ENCODE assay signal across 11 mouse cellular contexts in the genomic region with DNA sequence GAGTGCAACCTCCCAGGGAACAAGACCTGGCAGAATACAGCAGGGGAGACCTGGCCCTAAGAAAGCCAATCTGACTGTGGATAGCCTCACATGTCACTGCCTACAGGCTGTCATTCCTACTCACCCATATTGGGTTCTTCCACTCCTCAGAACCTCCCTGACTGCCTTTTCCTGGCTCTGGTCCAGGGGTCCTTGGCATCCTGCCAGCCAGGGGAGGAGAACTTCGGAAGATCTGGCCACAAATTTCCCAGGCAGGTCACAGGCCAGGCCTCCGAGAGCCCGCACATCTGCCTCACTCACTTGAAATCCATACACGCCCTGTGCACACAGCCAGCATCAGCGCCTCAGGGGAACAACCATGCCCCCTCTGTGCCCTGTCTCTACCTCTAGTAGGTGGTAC. TPM values are rescaled to one million over a fixed set of nuclear protein-coding genes. Genes with fewer than 3 reads are reported as not detected.
DNase-seq lines count a peak whose midpoint lies in the region; ATAC-seq and TF ChIP-seq lines count a peak whose summit lies in the region.
"Had no signal": no experiment of that assay in that cellular context is flagged by ENCODE, and none has a peak within 500 bp of the region (broad histone marks: within the 10 kb centered on the region; RNA-seq: fewer than 3 reads in every experiment).

No protein-coding gene starts in this region.

- no peaks in the 10 kb centered on the region for H3K27me3 ChIP-seq in liver, postnatal 0 days (ENCODE audit: insufficient read depth, low read length)
- no peaks in the 10 kb centered on the region; the same call in 1 of the 2 replicates for H3K27me3 ChIP-seq in liver, embryonic 11.5 days (replicated peaks; ENCODE audit: control insufficient read depth, insufficient read depth, low read length)
- no peaks in the 10 kb centered on the region for H3K27me3 ChIP-seq in lung, embryonic 15.5 days
- H3K27me3 ChIP-seq in cerebellum, adult 2 months (ENCODE audit: control insufficient read depth, insufficient read depth, low read length), result no peaks in the 10 kb centered on the region

- no peak for ATAC-seq in liver, postnatal 0 days
- ATAC-seq in liver, embryonic 11.5 days (replicated peaks; ENCODE audit: low FRiP score), result no peak
- 0 out of 2 replicates have a peak, but pooled peaks have one; percentile 19 for ATAC-seq in lung, embryonic 15.5 days (ENCODE audit: borderline replicate concordance, extremely low read depth, low FRiP score, low TSS enrichment)

- TF ChIP-seq EP300 in liver, postnatal 0 days (IDR thresholded peaks at IDR 0.05; ENCODE audit: low read depth), result no peak

- no peaks in the 10 kb centered on the region for H3K4me1 ChIP-seq in liver, postnatal 0 days (ENCODE audit: insufficient read depth)
- H3K4me1 ChIP-seq in liver, embryonic 11.5 days (replicated peaks; ENCODE audit: control insufficient read depth, insufficient read depth, low read length), result no peaks in the 10 kb centered on the region
- H3K4me1 ChIP-seq in lung, embryonic 15.5 days, result peaks cover 24% of the 10 kb centered on the region
- no peaks in the 10 kb centered on the region for H3K4me1 ChIP-seq in cerebellum, adult 2 months (ENCODE audit: control insufficient read depth, insufficient read depth, low read length)

- peak; percentile 56 for DNase-seq in gastrocnemius, adult 2 months
- no peak for DNase-seq in gastrocnemius, postnatal 36 days
- peak; percentile 39 for DNase-seq in liver, postnatal 0 days
- no peak for DNase-seq in liver, embryonic 11.5 days (ENCODE audit: low spot score)
- peak; percentile 63 to 71 for DNase-seq in adrenal gland, adult 18-20 months (ENCODE audit: low spot score in 2 of 2)
- DNase-seq in thymus, adult 18-20 months, result no peak
- DNase-seq in cerebellum, adult 2 months, result no peak
- DNase-seq: cerebellum, adult 18-20 months had no signal

- 61% methylated on average over 5 of the region's 5 CpGs for WGBS in liver, postnatal 0 days (ENCODE audit: insufficient replicate concordance)
- WGBS in liver, embryonic 11.5 days, result 58% methylated on average over 5 of the region's 5 CpGs
- 7% methylated on average over 5 of the region's 5 CpGs for WGBS in lung, embryonic 15.5 days
- 24% methylated on average over 5 of the region's 5 CpGs for WGBS in cerebellum, adult 2 months

- no peak overlapping the region for H3K27ac ChIP-seq in gastrocnemius, adult 2 months
- no peak overlapping the region for H3K27ac ChIP-seq in liver, postnatal 0 days (ENCODE audit: low read depth)
- no peak overlapping the region for H3K27ac ChIP-seq in liver, embryonic 11.5 days (ENCODE audit: low read depth, low read length)
- no peak overlapping the region for H3K27ac ChIP-seq in lung, embryonic 15.5 days
- H3K27ac ChIP-seq in cerebellum, adult 2 months (ENCODE audit: insufficient read depth, low read length), result no peak overlapping the region
- H3K27ac ChIP-seq: liver, embryonic 14.5 days had no signal

- no peak overlapping the region for H3K4me2 ChIP-seq in liver, postnatal 0 days (ENCODE audit: low read depth, low read length)
- no peak overlapping the region for H3K4me2 ChIP-seq in liver, embryonic 11.5 days
- H3K4me2 ChIP-seq in lung, embryonic 15.5 days, result no peak overlapping the region

- no peaks in the 10 kb centered on the region for H3K36me3 ChIP-seq in liver, postnatal 0 days (replicated peaks; ENCODE audit: insufficient read depth, low read length)
- no peaks in the 10 kb centered on the region for H3K36me3 ChIP-seq in liver, embryonic 11.5 days (ENCODE audit: control insufficient read depth, insufficient read depth, low read length)
- H3K36me3 ChIP-seq in lung, embryonic 15.5 days, result no peaks in the 10 kb centered on the region

- H3K9ac ChIP-seq in liver, postnatal 0 days (replicated peaks), result no peak overlapping the region
- H3K9ac ChIP-seq in liver, embryonic 11.5 days (ENCODE audit: low read depth, low read length), result no peak overlapping the region
- no peak overlapping the region for H3K9ac ChIP-seq in lung, embryonic 15.5 days
- H3K9ac ChIP-seq: liver, embryonic 14.5 days had no signal

- TF ChIP-seq POLR2A in cerebellum, adult 2 months (IDR thresholded peaks at IDR 0.05; ENCODE audit: borderline replicate concordance, insufficient read depth, low read length), result no peak

- no peak for TF ChIP-seq CTCF in gastrocnemius, adult 2 months (IDR thresholded peaks at IDR 0.05)
- no peak for TF ChIP-seq CTCF in liver, postnatal 0 days (IDR thresholded peaks at IDR 0.05; ENCODE audit: low read depth)
- TF ChIP-seq CTCF in cerebellum, adult 2 months (IDR thresholded peaks at IDR 0.05; ENCODE audit: borderline replicate concordance, insufficient read depth, low read depth, low read length), result no peak

- H3K9me3 ChIP-seq in liver, postnatal 0 days (ENCODE audit: low read length), result no peaks in the 10 kb centered on the region
- no peaks in the 10 kb centered on the region for H3K9me3 ChIP-seq in liver, embryonic 11.5 days (ENCODE audit: control insufficient read depth, low read length)
- no peaks in the 10 kb centered on the region for H3K9me3 ChIP-seq in lung, embryonic 15.5 days

- no peak overlapping the region for H3K4me3 ChIP-seq in gastrocnemius, adult 2 months
- no peak overlapping the region for H3K4me3 ChIP-seq in liver, postnatal 0 days (ENCODE audit: low read depth, low read length)
- no peak overlapping the region for H3K4me3 ChIP-seq in liver, embryonic 11.5 days (ENCODE audit: low read depth, low read length)
- no peak overlapping the region for H3K4me3 ChIP-seq in lung, embryonic 15.5 days
- no peak overlapping the region for H3K4me3 ChIP-seq in cerebellum, adult 2 months (replicated peaks; ENCODE audit: insufficient read depth, low read depth, low read length)

- intact Hi-C loops in gastrocnemius, adult 2 months (cut with DNase I), result no loop called here
- intact Hi-C loops in gastrocnemius, postnatal 36 days (cut with DNase I), result no loop called here

RNA-seq across cellular contexts. Expression of gene Msln, which starts 2.7 kb away (rescaled TPM):
- under 1 TPM in 1 of 2 experiments, not detected in 1; 0.33 TPM for total RNA-seq in gastrocnemius, adult 2 months (2021)
- total RNA-seq in gastrocnemius, postnatal 36 days (2021), result under 1 TPM in 1 of 2 experiments, not detected in 1; 0.44 TPM
- 12.3 and 14.7 TPM in 2 replicates for polyA plus RNA-seq in liver, postnatal 0 days (2015; fragmentation: Nextera tagmentation; extraction: Ambion mirVana)
- 0.29 and 0.55 TPM in 2 replicates for polyA plus RNA-seq in liver, embryonic 11.5 days (2014; fragmentation: Nextera tagmentation; extraction: Ambion mirVana)
- 10 to 100 TPM in 1 of 2 experiments, 1 to 10 TPM in 1; 6.5 to 11.5 TPM for total RNA-seq in adrenal gland, adult 18-20 months (2021)
- polyA plus RNA-seq in lung, embryonic 15.5 days (2015; fragmentation: Nextera tagmentation; extraction: Ambion mirVana), result 15.8 and 24.2 TPM in 2 replicates
- polyA plus RNA-seq in cerebellum, adult 2 months (2012; rRNA removed), result 0.21 and 0.38 TPM in 2 replicates

RNA-seq across cellular contexts. Expression of gene Mslnl, which starts 15.6 kb away (rescaled TPM):
- not detected for total RNA-seq in gastrocnemius, adult 2 months (2021)
- total RNA-seq in gastrocnemius, postnatal 36 days (2021), result not detected
- polyA plus RNA-seq in liver, postnatal 0 days (2015; fragmentation: Nextera tagmentation; extraction: Ambion mirVana), result not detected in 2 replicates
- polyA plus RNA-seq in liver, embryonic 11.5 days (2014; fragmentation: Nextera tagmentation; extraction: Ambion mirVana), result not detected in 2 replicates
- total RNA-seq in adrenal gland, adult 18-20 months (2021), result not detected
- polyA plus RNA-seq in lung, embryonic 15.5 days (2015; fragmentation: Nextera tagmentation; extraction: Ambion mirVana), result 0.44 and 0.71 TPM in 2 replicates
- polyA plus RNA-seq in cerebellum, adult 2 months (2012; rRNA removed), result 0.73 and 1.1 TPM in 2 replicates
- polyA plus RNA-seq: heart, embryonic 14.5 days; liver, embryonic 14.5 days had no signal

RNA-seq across cellular contexts. Expression of gene Narfl, which starts 22.1 kb away (rescaled TPM):
- 10 to 100 TPM; 28.6 to 38.7 TPM for total RNA-seq in gastrocnemius, adult 2 months (2021)
- total RNA-seq in gastrocnemius, postnatal 36 days (2021), result 10 to 100 TPM; 26.0 to 30.5 TPM
- polyA plus RNA-seq in liver, postnatal 0 days (2015; fragmentation: Nextera tagmentation; extraction: Ambion mirVana), result 12.8 and 15.3 TPM in 2 replicates
- polyA plus RNA-seq in liver, embryonic 11.5 days (2014; fragmentation: Nextera tagmentation; extraction: Ambion mirVana), result 28.4 and 29.9 TPM in 2 replicates
- 10 to 100 TPM; 35.8 to 37.1 TPM for total RNA-seq in adrenal gland, adult 18-20 months (2021)
- 25.8 and 30.2 TPM in 2 replicates for polyA plus RNA-seq in lung, embryonic 15.5 days (2015; fragmentation: Nextera tagmentation; extraction: Ambion mirVana)
- 43.5 and 45.5 TPM in 2 replicates for polyA plus RNA-seq in cerebellum, adult 2 months (2012; rRNA removed)

RNA-seq across cellular contexts. Expression of gene Rpusd1, which starts 24.0 kb away (rescaled TPM):
- total RNA-seq in gastrocnemius, adult 2 months (2021), result 1 to 10 TPM; 3.9 to 4.0 TPM
- 1 to 10 TPM; 2.5 to 3.1 TPM for total RNA-seq in gastrocnemius, postnatal 36 days (2021)
- polyA plus RNA-seq in liver, postnatal 0 days (2015; fragmentation: Nextera tagmentation; extraction: Ambion mirVana), result 3.8 and 3.9 TPM in 2 replicates
- 16.6 and 17.5 TPM in 2 replicates for polyA plus RNA-seq in liver, embryonic 11.5 days (2014; fragmentation: Nextera tagmentation; extraction: Ambion mirVana)
- 10 to 100 TPM; 10.2 to 12.8 TPM for total RNA-seq in adrenal gland, adult 18-20 months (2021)
- polyA plus RNA-seq in lung, embryonic 15.5 days (2015; fragmentation: Nextera tagmentation; extraction: Ambion mirVana), result 24.5 and 24.7 TPM in 2 replicates
- 96.4 and 97.4 TPM in 2 replicates for polyA plus RNA-seq in cerebellum, adult 2 months (2012; rRNA removed)

RNA-seq across cellular contexts. Expression of gene Chtf18, which starts 24.2 kb away (rescaled TPM):
- under 1 TPM; 0.77 to 0.86 TPM for total RNA-seq in gastrocnemius, adult 2 months (2021)
- total RNA-seq in gastrocnemius, postnatal 36 days (2021), result under 1 TPM; 0.41 to 0.49 TPM
- 7.4 TPM in 2 replicates for polyA plus RNA-seq in liver, postnatal 0 days (2015; fragmentation: Nextera tagmentation; extraction: Ambion mirVana)
- 32.0 and 35.6 TPM in 2 replicates for polyA plus RNA-seq in liver, embryonic 11.5 days (2014; fragmentation: Nextera tagmentation; extraction: Ambion mirVana)
- 1 to 10 TPM; 2.6 to 2.7 TPM for total RNA-seq in adrenal gland, adult 18-20 months (2021)
- polyA plus RNA-seq in lung, embryonic 15.5 days (2015; fragmentation: Nextera tagmentation; extraction: Ambion mirVana), result 36.7 and 42.0 TPM in 2 replicates
- polyA plus RNA-seq in cerebellum, adult 2 months (2012; rRNA removed), result 3.7 and 4.1 TPM in 2 replicates

Comparison
In these comparisons a context has a peak if more than half of its experiments do, and no peak if none do; other contexts are left out.
1. DNase-seq: peak in gastrocnemius, adult 2 months (single experiment), liver, postnatal 0 days (single experiment) and adrenal gland, adult 18-20 months (2 of 2); none in gastrocnemius, postnatal 36 days (0 of 2), liver, embryonic 11.5 days (single experiment), thymus, adult 18-20 months (0 of 2) and cerebellum, adult 2 months (0 of 2).